Mouse (Mus musculus) retina, postnatal 7 days (tissue): ENCODE data around the gene Fam83g.

Experiments used
- DNase-seq: peaks from one replicate; pipeline ENCODE4 v3.0.0-alpha.2; 2012; ENCODE audit warnings: low read depth, low spot score

The Fam83g gene

DNA sequence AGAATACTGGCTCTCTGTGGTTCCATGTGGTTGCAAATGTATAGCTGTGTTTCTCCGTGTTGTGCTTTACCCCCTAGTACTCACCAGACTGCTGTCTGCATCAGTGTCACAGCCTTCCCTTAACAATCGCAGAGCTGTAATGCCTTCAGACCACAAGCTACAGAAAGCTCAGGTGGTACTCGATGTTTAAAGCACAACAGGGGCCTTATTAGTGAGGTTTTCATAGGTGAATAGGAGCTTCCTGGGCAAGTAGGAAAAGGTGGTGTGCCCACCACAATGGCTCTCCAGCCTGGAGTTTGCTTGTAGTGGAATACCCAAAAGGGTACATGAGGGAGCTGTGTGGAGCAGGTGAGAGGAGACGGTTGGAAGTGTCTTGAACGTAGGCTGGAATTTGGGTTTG is 31.7 kb upstream of the Fam83g start:
- DNase-seq: no peak

GRCm38 (mm10) chr11:61652686-61653447 is 31.0 kb upstream of the Fam83g start, which contains the start of gene Grap:
TSS of gene Grap (plus strand) at chr11:61653265.
- DNase-seq: no peak

- no peak for DNase-seq
Measured at GRCm38 (mm10) chr11:61653568-61653967, 30.3 kb upstream of the Fam83g start.

GRCm38 (mm10) chr11:61654786-61655311 is 29.0 kb upstream of the Fam83g start:
- no peak for DNase-seq

GRCm38 (mm10) chr11:61655649-61656048 is 28.2 kb upstream of the Fam83g start:
- DNase-seq: no peak

- no peak for DNase-seq
Measured at GRCm38 (mm10) chr11:61656148-61656850, 27.6 kb upstream of the Fam83g start.

GRCm38 (mm10) chr11:61657432-61657831 is 26.5 kb upstream of the Fam83g start:
- no peak for DNase-seq

- DNase-seq: no peak
Measured at GRCm38 (mm10) chr11:61658360-61658922, 25.4 kb upstream of the Fam83g start.

- no peak for DNase-seq
Measured at GRCm38 (mm10) chr11:61659011-61659858, 24.7 kb upstream of the Fam83g start.

DNA sequence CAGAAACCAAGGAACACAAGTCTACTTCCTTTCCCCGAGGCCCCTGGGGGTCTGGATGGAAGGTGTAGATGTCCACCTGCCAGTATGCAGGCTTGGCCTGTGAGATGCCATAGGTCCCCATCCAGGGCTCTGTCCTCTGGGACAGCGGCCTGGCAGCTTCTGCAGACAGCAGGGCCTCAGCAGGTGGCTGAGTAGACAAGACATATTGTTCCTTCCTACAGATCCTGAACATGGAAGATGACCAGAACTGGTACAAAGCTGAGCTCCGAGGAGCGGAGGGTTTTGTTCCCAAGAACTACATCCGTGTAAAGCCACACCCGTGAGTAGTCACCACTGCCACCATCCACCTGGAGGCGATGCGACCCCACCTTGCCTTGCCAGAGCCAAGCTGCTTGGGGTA is 23.9 kb upstream of the Fam83g start:
- DNase-seq: no peak

- no peak for DNase-seq
Measured at GRCm38 (mm10) chr11:61660806-61661392, 23.0 kb upstream of the Fam83g start.

DNA sequence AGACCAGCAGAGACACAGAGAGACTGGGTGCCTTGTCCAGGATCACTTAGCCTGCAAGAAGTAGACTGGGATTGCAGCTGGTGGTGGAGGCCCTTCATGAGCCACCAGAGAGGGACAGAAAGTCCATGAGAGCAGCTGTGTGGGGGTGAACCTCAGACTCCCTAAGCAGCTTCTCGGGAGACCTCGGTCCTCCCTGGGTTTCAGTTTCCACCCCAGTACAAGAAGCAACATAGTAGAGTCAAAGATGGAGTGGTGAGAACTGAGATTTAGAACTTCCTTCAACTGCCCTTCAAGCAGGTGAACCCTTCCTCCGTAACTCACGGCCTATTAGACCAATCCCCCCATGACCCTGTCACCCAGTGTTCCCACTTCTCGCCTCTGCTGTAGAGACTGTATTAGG is 21.7 kb upstream of the Fam83g start:
- no peak for DNase-seq

GRCm38 (mm10) chr11:61665401-61665800 is 18.5 kb upstream of the Fam83g start:
- DNase-seq: no peak

GRCm38 (mm10) chr11:61665991-61666799 is 17.7 kb upstream of the Fam83g start:
- no peak for DNase-seq

DNA sequence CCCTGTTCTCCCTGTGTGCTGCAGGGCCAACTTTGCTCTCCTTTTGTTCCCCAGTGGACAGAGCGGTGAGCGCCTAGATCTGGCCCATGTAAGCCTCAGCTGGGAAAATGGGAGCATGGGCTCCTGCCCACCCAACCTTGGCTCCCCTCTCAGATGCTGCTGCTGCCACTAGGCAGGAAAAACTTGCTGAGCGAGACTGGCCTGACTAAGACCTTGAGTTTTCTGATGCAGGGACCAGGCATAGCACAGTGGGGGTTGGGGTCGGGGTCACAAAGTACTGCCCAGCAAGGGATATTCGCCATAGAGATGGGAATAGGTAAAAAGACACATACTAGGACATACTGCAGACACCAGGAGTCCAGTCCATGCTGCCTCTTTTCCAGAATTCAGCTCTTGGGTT is 16.6 kb upstream of the Fam83g start:
- no peak for DNase-seq

DNA sequence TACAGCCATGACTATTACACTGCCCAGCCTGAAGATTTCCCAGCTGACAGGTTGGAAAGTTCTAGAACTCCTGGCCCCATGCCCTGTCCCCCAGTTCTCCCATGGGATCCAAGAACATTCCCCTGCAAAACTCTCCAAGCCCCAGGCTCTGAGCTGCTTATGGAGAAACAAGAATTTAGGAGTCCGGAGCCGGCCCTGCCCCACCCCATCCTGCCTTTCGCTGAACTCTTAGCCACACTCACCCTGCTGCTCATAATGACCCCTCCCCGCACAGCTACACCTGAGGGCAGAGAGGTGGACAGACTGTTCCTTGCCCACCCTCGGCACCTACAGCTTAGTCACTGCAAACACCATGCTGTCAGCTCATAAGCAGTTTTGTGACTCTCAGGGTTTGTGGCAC is 16.1 kb upstream of the Fam83g start:
- no peak for DNase-seq

DNA sequence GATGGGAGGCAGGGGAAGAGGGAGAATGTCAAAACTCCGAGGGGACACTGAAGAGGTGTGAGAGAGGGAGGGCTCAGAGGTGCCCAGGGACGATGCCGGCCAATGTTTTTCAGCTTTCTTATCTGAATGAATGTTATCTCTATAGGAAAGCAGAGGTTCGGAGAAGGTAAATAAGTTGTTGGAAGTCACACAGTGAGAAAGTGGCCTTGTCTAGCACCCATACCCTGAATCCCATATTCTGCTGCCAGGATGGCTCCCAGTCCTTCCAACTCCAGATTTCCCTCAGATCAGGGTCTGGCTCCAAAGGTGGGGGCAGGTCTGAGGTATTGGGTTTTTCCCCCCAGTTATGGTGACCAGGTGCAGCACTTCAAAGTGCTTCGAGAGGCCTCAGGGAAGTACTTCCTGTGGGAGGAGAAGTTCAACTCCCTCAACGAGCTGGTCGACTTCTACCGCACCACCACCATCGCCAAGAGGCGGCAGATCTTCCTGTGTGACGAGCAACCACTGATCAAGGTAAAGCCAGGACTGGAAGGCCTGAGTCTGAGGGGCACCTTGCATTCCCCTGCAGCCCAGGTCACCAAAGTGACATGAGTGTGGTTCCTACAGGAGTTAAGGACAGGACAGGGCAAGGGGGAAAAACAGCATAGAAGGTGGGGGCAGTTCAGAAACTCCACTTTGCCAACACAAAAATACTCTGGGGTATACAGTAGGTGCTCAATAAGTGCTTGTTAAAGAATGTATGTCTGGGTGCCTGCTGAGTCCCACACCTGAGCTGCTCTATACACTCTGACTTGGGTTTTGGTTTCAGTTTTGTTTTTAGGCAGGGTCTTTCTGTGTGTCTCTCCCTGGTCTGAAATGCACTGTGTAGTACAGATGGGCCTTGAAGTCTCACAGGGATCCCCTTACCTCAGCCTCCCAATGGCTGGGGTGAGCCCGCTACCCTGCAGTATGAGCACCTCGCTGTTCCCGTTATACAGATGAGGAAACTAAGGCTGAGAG is 14.1 kb upstream of the Fam83g start:
- no peak for DNase-seq

GRCm38 (mm10) chr11:61671781-61672383 is 12.0 kb upstream of the Fam83g start:
- no peak for DNase-seq

- DNase-seq: no peak
Measured at GRCm38 (mm10) chr11:61673686-61674085, 10.2 kb upstream of the Fam83g start.
